Mouse (Mus musculus) hindbrain, postnatal 0 days (tissue): ENCODE results near the gene Panx2. TPM values are rescaled to one million over a fixed set of nuclear protein-coding genes. Genes with fewer than 3 reads are reported as not detected.

Source experiments
- ATAC-seq: fragments of 200-750 bp; cut with Nextera tagmentation; 2 replicates; pipeline ENCODE4 v1.8.0; 2017; ENCODE audit warnings: mild to moderate bottlenecking, moderate TSS enrichment, moderate library complexity
- DNase-seq: peaks from one replicate; pipeline ENCODE4 v3.0.0-alpha.2; 2015; ENCODE audit warnings: low spot score
- H3K27ac ChIP-seq: fragments of 300-500 bp; sonication (generic); 2 replicates; pipeline ENCODE4 v1.5.1; 2014; ENCODE audit warnings: mild to moderate bottlenecking
- H3K27me3 ChIP-seq: fragments of 300-500 bp; sonication (generic); 2 replicates; pipeline ENCODE4 v1.6.1; 2014; ENCODE audit warnings: low read length, mixed read lengths; ENCODE audit not compliant: insufficient read depth
- H3K36me3 ChIP-seq: fragments of 300-500 bp; sonication (generic); 2 replicates; pipeline ENCODE4 v1.6.1; 2014; ENCODE audit warnings: low read length, mixed read lengths; ENCODE audit not compliant: insufficient read depth
- H3K4me1 ChIP-seq: fragments of 300-500 bp; sonication (generic); 2 replicates; pipeline ENCODE4 v1.6.1; 2014; ENCODE audit warnings: antibody characterized with exemption, low read length, mixed read lengths; ENCODE audit not compliant: insufficient read depth
- H3K4me2 ChIP-seq: fragments of 300-500 bp; sonication (generic); 2 replicates; pipeline ENCODE4 v1.6.1; 2014; ENCODE audit warnings: low read depth, mild to moderate bottlenecking, low read length, moderate library complexity, mixed read lengths
- H3K4me3 ChIP-seq: fragments of 300-500 bp; sonication (generic); 2 replicates; pipeline ENCODE4 v1.5.1; 2014; ENCODE audit warnings: low read length
- H3K9ac ChIP-seq: fragments of 300-500 bp; sonication (generic); replicated peaks from 2 replicates; pipeline ENCODE4 v1.6.1; 2014; ENCODE audit warnings: mild to moderate bottlenecking, low read length, moderate library complexity, mixed read lengths
- H3K9me3 ChIP-seq: fragments of 300-500 bp; sonication (generic); 2 replicates; pipeline ENCODE4 v1.6.1; 2016; ENCODE audit warnings: low read length, mixed read lengths
- CTCF ChIP-seq: IDR thresholded peaks from 2 replicates; pipeline ENCODE4 v1.5.1; 2016; ENCODE audit warnings: antibody characterized with exemption, control low read depth, low read depth
- WGBS: fragments of 180-500 bp; shearing (Covaris S2); extraction: QIAGEN DNeasy Blood & Tissue Kit; methylation state at CpG from one replicate; pipeline ENCODE4 v1.1.7; 2014; 5-methylcytosine and 5-hydroxymethylcytosine counted together
- polyA plus RNA-seq: library from polyadenylated mRNA; unstranded; fragments of >200 nt; fragmentation: Nextera tagmentation; extraction: Ambion mirVana; gene quantifications from 2 replicates; pipeline ENCODE4 v1.2.1, GENCODE M21; 2015
- total RNA-seq: library from RNA; depleted of rRNA; stranded (reverse); fragments of >200 nt; gene quantifications from 2 replicates; pipeline ENCODE4 v1.2.3, GENCODE M21; 2014; rRNA removed

Panx2 gene
- total RNA-seq (17.9 and 26.5 TPM in 2 replicates), polyA plus RNA-seq (8.3 and 9.9 TPM in 2 replicates)

- no peaks in the 10 kb centered on the region for H3K9me3 ChIP-seq
- H3K4me3 ChIP-seq = peak within 1 kb of the TSS; percentile 67
- no peaks in the 10 kb centered on the region for H3K27me3 ChIP-seq
- H3K4me1 ChIP-seq = peaks cover 9% of the 10 kb centered on the region; the same call in 1 of the 2 replicates
- H3K27ac ChIP-seq = peak within 1 kb of the TSS; percentile 62
- H3K9ac ChIP-seq = peak within 1 kb of the TSS; percentile 78
- H3K4me2 ChIP-seq = peak within 1 kb of the TSS; percentile 85
- under 1% methylated on average over 52 of the region's 57 CpGs for WGBS
- peak; percentile 64 for ATAC-seq
- H3K36me3 ChIP-seq = no peaks in the 10 kb centered on the region
- DNase-seq = peak; percentile 69
- TF ChIP-seq CTCF = no peak
Measured at GRCm38 (mm10) chr15:89059161-89059931, at the start of gene Panx2. Gene Panx2 (plus strand): TSS chr15:89059734.

GRCm38 (mm10) chr15:89016722-89017121 lies 42.8 kb upstream of the Panx2 start:
- no peak for ATAC-seq
- no peaks in the 10 kb centered on the region for H3K27me3 ChIP-seq
- no peaks in the 10 kb centered on the region for H3K4me1 ChIP-seq
- no peak overlapping the region for H3K4me2 ChIP-seq
- no peaks in the 10 kb centered on the region for H3K9me3 ChIP-seq
- no peak for DNase-seq
- 92% methylated on average over 3 of the region's 3 CpGs for WGBS
- no peaks in the 10 kb centered on the region for H3K36me3 ChIP-seq
- H3K4me3 ChIP-seq = no peak overlapping the region
- no peak overlapping the region for H3K27ac ChIP-seq
- no peak for TF ChIP-seq CTCF
- H3K9ac ChIP-seq = no peak overlapping the region

DNA sequence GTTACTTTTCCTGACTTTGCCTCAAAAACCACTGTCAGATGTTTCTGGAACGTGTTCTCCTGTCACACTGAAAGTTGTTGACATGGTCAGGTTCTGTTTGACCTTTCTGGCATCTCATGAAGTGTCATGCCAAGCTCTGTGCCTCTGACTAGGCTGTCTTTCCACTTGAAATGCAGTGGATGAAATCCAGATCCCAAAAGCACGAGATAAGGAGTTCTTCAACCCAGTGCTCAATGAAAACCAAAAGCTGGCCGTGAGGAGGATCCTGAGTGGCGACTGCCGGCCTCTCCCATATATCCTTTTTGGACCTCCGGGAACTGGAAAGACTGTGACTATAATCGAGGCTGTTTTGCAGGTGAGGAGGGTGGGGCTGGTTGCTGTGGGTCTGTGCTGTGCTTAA lies 39.4 kb upstream of the Panx2 start:
- Histone ChIP-seq H3K4me1 (no peaks in the 10 kb centered on the region), H3K9me3 (no peaks in the 10 kb centered on the region), H3K36me3 (no peaks in the 10 kb centered on the region), H3K27ac (no peak overlapping the region), H3K27me3 (no peaks in the 10 kb centered on the region), H3K9ac (no peak overlapping the region), H3K4me3 (no peak overlapping the region), H3K4me2 (no peak overlapping the region)
- TF ChIP-seq CTCF = no peak
- 85% methylated on average over 7 of the region's 7 CpGs for WGBS
- ATAC-seq = no peak
- no peak for DNase-seq

DNA sequence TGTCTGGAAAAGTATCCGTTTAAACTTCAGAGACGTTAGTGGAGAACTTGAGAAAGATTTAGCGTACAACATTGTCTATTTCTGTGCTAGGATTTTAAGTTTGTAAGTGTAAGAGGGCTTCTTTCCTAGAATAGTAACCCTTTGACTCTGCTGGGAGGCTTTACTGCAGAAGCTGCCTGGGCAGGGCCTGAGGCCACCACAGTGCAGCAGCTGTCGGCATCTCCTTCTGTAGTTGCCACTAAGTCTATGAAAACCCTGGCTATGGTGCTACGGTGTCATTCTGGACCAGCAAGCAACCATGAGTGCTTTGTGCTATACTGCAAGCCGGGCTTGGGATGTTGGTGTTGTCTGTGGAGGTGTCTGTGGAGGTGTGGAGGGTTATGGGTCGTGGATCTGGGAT lies 39.0 kb upstream of the Panx2 start:
- no peak overlapping the region for H3K4me3 ChIP-seq
- H3K27me3 ChIP-seq = no peaks in the 10 kb centered on the region
- H3K4me2 ChIP-seq = no peak overlapping the region
- H3K9ac ChIP-seq = no peak overlapping the region
- no peaks in the 10 kb centered on the region for H3K4me1 ChIP-seq
- DNase-seq = no peak
- ATAC-seq = no peak
- H3K9me3 ChIP-seq = no peaks in the 10 kb centered on the region
- H3K27ac ChIP-seq = no peak overlapping the region
- no peak for TF ChIP-seq CTCF
- no peaks in the 10 kb centered on the region for H3K36me3 ChIP-seq
- WGBS = 88% methylated on average over 7 of the region's 7 CpGs

- 72% methylated on average over 5 of the region's 5 CpGs for WGBS
- DNase-seq = no peak
- no peak overlapping the region for H3K9ac ChIP-seq
- no peaks in the 10 kb centered on the region for H3K36me3 ChIP-seq
- H3K4me1 ChIP-seq = no peaks in the 10 kb centered on the region
- TF ChIP-seq CTCF = no peak
- no peak overlapping the region for H3K4me2 ChIP-seq
- H3K4me3 ChIP-seq = no peak overlapping the region
- H3K27me3 ChIP-seq = no peaks in the 10 kb centered on the region
- no peak overlapping the region for H3K27ac ChIP-seq
- ATAC-seq = no peak
- peaks cover 3% of the 10 kb centered on the region; the same call in 1 of the 2 replicates for H3K9me3 ChIP-seq
Measured at GRCm38 (mm10) chr15:89044381-89044780, 15.2 kb upstream of the Panx2 start.

GRCm38 (mm10) chr15:89046356-89046755 lies 13.2 kb upstream of the Panx2 start:
- no peak for TF ChIP-seq CTCF
- H3K4me1 ChIP-seq = no peaks in the 10 kb centered on the region
- no peak for ATAC-seq
- no peak overlapping the region for H3K4me3 ChIP-seq
- H3K27ac ChIP-seq = no peak overlapping the region
- DNase-seq = no peak
- H3K4me2 ChIP-seq = no peak overlapping the region
- no peak overlapping the region for H3K9ac ChIP-seq
- 81% methylated on average over 4 of the region's 4 CpGs for WGBS
- H3K9me3 ChIP-seq = peaks cover 3% of the 10 kb centered on the region; the same call in 1 of the 2 replicates
- no peaks in the 10 kb centered on the region for H3K36me3 ChIP-seq
- no peaks in the 10 kb centered on the region for H3K27me3 ChIP-seq

- ATAC-seq = no peak
- 90% methylated on average over 7 of the region's 7 CpGs for WGBS
- Histone ChIP-seq H3K4me2 (no peak overlapping the region), H3K9ac (no peak overlapping the region), H3K27me3 (no peaks in the 10 kb centered on the region), H3K4me3 (no peak overlapping the region), H3K36me3 (no peaks in the 10 kb centered on the region), H3K27ac (no peak overlapping the region), H3K9me3 (no peaks in the 10 kb centered on the region), H3K4me1 (no peaks in the 10 kb centered on the region)
- no peak for TF ChIP-seq CTCF
- DNase-seq = no peak
Measured at GRCm38 (mm10) chr15:89054666-89055065, 4.9 kb upstream of the Panx2 start.
